Mouse (Mus musculus): ENCODE data around the gene Olfr980. TPM values are rescaled to one million over a fixed set of nuclear protein-coding genes. Genes with fewer than 3 reads are reported as not detected.
"Not testable (repeated sequence)": the region's sequence is repeated elsewhere in the genome, so short reads cannot be mapped to it uniquely, and the experiment has no call there.

Gene Olfr980
- polyA plus RNA-seq (2015; fragmentation: Nextera tagmentation; extraction: Ambion mirVana) = not detected in 2 replicates

- H3K4me3 ChIP-seq = no peak within 1 kb of the TSS
- H3K27me3 ChIP-seq = no peaks in the 10 kb centered on the region
- ATAC-seq (ENCODE audit: insufficient number of reproducible peaks, insufficient read depth, low FRiP score, low TSS enrichment, low read depth) = no peak
- no peak within 1 kb of the TSS for H3K9ac ChIP-seq
- H3K9me3 ChIP-seq = no peaks in the 10 kb centered on the region
- H3K36me3 ChIP-seq = no peaks in the 10 kb centered on the region
- WGBS = 89% methylated on average over 1 of the region's 1 CpGs
- H3K4me2 ChIP-seq = no peak within 1 kb of the TSS
- no peaks in the 10 kb centered on the region for H3K4me1 ChIP-seq
- no peak within 1 kb of the TSS for H3K27ac ChIP-seq
These were observed at the start of gene Olfr980 for GRCm38 (mm10) chr9:40009482-40009881. Gene Olfr980 (minus strand): TSS chr9:40009582.

GRCm38 (mm10) chr9:40050138-40050537 lies 40.8 kb upstream of the Olfr980 start:
- 90% methylated on average over 19 of the region's 19 CpGs for WGBS
- Histone ChIP-seq H3K4me2 (no peak overlapping the region), H3K36me3 (no peaks in the 10 kb centered on the region), H3K9ac (no peak overlapping the region), H3K4me3 (no peak overlapping the region), H3K4me1 (no peaks in the 10 kb centered on the region), H3K27ac (no peak overlapping the region), H3K27me3 (no peaks in the 10 kb centered on the region), H3K9me3 (no peaks in the 10 kb centered on the region)
- no peak for ATAC-seq (ENCODE audit: insufficient number of reproducible peaks, insufficient read depth, low FRiP score, low TSS enrichment, low read depth)

GRCm38 (mm10) chr9:40021164-40021563 lies 11.8 kb upstream of the Olfr980 start, which contains the start of gene Olfr981:
Gene Olfr981 (plus strand): TSS chr9:40021464.
- H3K9me3 ChIP-seq = no peaks in the 10 kb centered on the region
- no peak for ATAC-seq (ENCODE audit: insufficient number of reproducible peaks, insufficient read depth, low FRiP score, low TSS enrichment, low read depth)
- no peak within 1 kb of the TSS for H3K9ac ChIP-seq
- no peaks in the 10 kb centered on the region for H3K27me3 ChIP-seq
- no peak within 1 kb of the TSS for H3K27ac ChIP-seq
- WGBS = 51% methylated on average over 2 of the region's 2 CpGs
- H3K36me3 ChIP-seq = no peaks in the 10 kb centered on the region
- H3K4me2 ChIP-seq = no peak within 1 kb of the TSS
- no peak within 1 kb of the TSS for H3K4me3 ChIP-seq
- no peaks in the 10 kb centered on the region for H3K4me1 ChIP-seq

- Histone ChIP-seq H3K4me2 (no peak within 1 kb of the TSS), H3K36me3 (no peaks in the 10 kb centered on the region), H3K4me3 (no peak within 1 kb of the TSS), H3K27ac (no peak within 1 kb of the TSS), H3K9me3 (no peaks in the 10 kb centered on the region), H3K27me3 (no peaks in the 10 kb centered on the region), H3K9ac (no peak within 1 kb of the TSS), H3K4me1 (no peaks in the 10 kb centered on the region)
- WGBS = 100% methylated on average over 1 of the region's 1 CpGs
- ATAC-seq (ENCODE audit: insufficient number of reproducible peaks, insufficient read depth, low FRiP score, low TSS enrichment, low read depth) = no peak
These were observed 6.0 kb downstream of the Olfr980 start, which contains the start of gene Olfr979 for GRCm38 (mm10) chr9:40003365-40003764. Gene Olfr979 (minus strand): TSS chr9:40003465.

GRCm38 (mm10) chr9:39991813-39992212 lies 17.6 kb downstream of the Olfr980 start, which contains the start of gene Olfr978:
Gene Olfr978 (plus strand): TSS chr9:39992113.
- no peak within 1 kb of the TSS for H3K27ac ChIP-seq
- no peak within 1 kb of the TSS for H3K4me3 ChIP-seq
- H3K9ac ChIP-seq = no peak within 1 kb of the TSS
- no peak within 1 kb of the TSS for H3K4me2 ChIP-seq
- H3K4me1 ChIP-seq = no peaks in the 10 kb centered on the region
- 59% methylated on average over 2 of the region's 2 CpGs for WGBS
- H3K9me3 ChIP-seq = no peaks in the 10 kb centered on the region
- H3K36me3 ChIP-seq = no peaks in the 10 kb centered on the region
- no peak for ATAC-seq (ENCODE audit: insufficient number of reproducible peaks, insufficient read depth, low FRiP score, low TSS enrichment, low read depth)
- H3K27me3 ChIP-seq = no peaks in the 10 kb centered on the region

- H3K4me1 ChIP-seq; H3K27me3 ChIP-seq; H3K9ac ChIP-seq; H3K4me2 ChIP-seq; H3K9me3 ChIP-seq; H3K4me3 ChIP-seq; ATAC-seq (ENCODE audit: insufficient number of reproducible peaks, insufficient read depth, low FRiP score, low TSS enrichment, low read depth); H3K27ac ChIP-seq; H3K36me3 ChIP-seq: not testable (repeated sequence)
- WGBS = 80% methylated on average over 1 of the region's 1 CpGs
These were observed 32.7 kb downstream of the Olfr980 start for GRCm38 (mm10) chr9:39976581-39977145.

GRCm38 (mm10) chr9:39961033-39961432 lies 48.3 kb downstream of the Olfr980 start, which contains the start of gene Olfr976:
Gene Olfr976 (minus strand): TSS chr9:39961133.
- not testable (repeated sequence) for H3K36me3 ChIP-seq; H3K4me3 ChIP-seq; H3K9ac ChIP-seq; H3K9me3 ChIP-seq; H3K27ac ChIP-seq; H3K4me1 ChIP-seq; H3K27me3 ChIP-seq; ATAC-seq (ENCODE audit: insufficient number of reproducible peaks, insufficient read depth, low FRiP score, low TSS enrichment, low read depth); H3K4me2 ChIP-seq
- 85% methylated on average over 6 of the region's 9 CpGs for WGBS

Other genes with a start within 250 kb of the Olfr980 start
- not detected in 2 replicates for gene Olfr968, start 226.3 kb downstream of the Olfr980 start, polyA plus RNA-seq (2015; fragmentation: Nextera tagmentation; extraction: Ambion mirVana)
- not detected in 2 replicates for gene Olfr969, start 218.6 kb downstream of the Olfr980 start, polyA plus RNA-seq (2015; fragmentation: Nextera tagmentation; extraction: Ambion mirVana)
- not detected in 2 replicates for gene Olfr970, start 200.7 kb downstream of the Olfr980 start, polyA plus RNA-seq (2015; fragmentation: Nextera tagmentation; extraction: Ambion mirVana)
- not detected in 2 replicates for gene Olfr971, start 172.7 kb downstream of the Olfr980 start, polyA plus RNA-seq (2015; fragmentation: Nextera tagmentation; extraction: Ambion mirVana)
- gene Olfr972, start 143.2 kb downstream of the Olfr980 start, polyA plus RNA-seq (2015; fragmentation: Nextera tagmentation; extraction: Ambion mirVana) = not detected in 2 replicates
- gene Olfr229, start 102.2 kb downstream of the Olfr980 start, polyA plus RNA-seq (2015; fragmentation: Nextera tagmentation; extraction: Ambion mirVana) = not detected in 2 replicates
- 0.25 TPM in 1 of 2 replicates, not detected in the other for gene Olfr974, start 72.1 kb downstream of the Olfr980 start, polyA plus RNA-seq (2015; fragmentation: Nextera tagmentation; extraction: Ambion mirVana)
- gene Olfr975, start 57.5 kb downstream of the Olfr980 start, polyA plus RNA-seq (2015; fragmentation: Nextera tagmentation; extraction: Ambion mirVana) = not detected in 2 replicates
- gene Olfr976, start 48.4 kb downstream of the Olfr980 start, polyA plus RNA-seq (2015; fragmentation: Nextera tagmentation; extraction: Ambion mirVana) = not detected in 2 replicates
- not detected in 2 replicates for gene Olfr978, start 17.5 kb downstream of the Olfr980 start, polyA plus RNA-seq (2015; fragmentation: Nextera tagmentation; extraction: Ambion mirVana)
- not detected in 2 replicates for gene Olfr979, start 6.1 kb downstream of the Olfr980 start, polyA plus RNA-seq (2015; fragmentation: Nextera tagmentation; extraction: Ambion mirVana)
- gene Olfr981, start 11.9 kb upstream of the Olfr980 start, polyA plus RNA-seq (2015; fragmentation: Nextera tagmentation; extraction: Ambion mirVana) = not detected in 2 replicates
- gene Olfr982, start 64.2 kb upstream of the Olfr980 start, polyA plus RNA-seq (2015; fragmentation: Nextera tagmentation; extraction: Ambion mirVana) = not detected in 2 replicates
- gene Olfr983, start 84.0 kb upstream of the Olfr980 start, polyA plus RNA-seq (2015; fragmentation: Nextera tagmentation; extraction: Ambion mirVana) = not detected in 2 replicates
- not detected in 2 replicates for gene Olfr984, start 104.6 kb upstream of the Olfr980 start, polyA plus RNA-seq (2015; fragmentation: Nextera tagmentation; extraction: Ambion mirVana)
- gene Olfr985, start 120.6 kb upstream of the Olfr980 start, polyA plus RNA-seq (2015; fragmentation: Nextera tagmentation; extraction: Ambion mirVana) = not detected in 2 replicates
- gene Tmem225, start 138.5 kb upstream of the Olfr980 start, polyA plus RNA-seq (2015; fragmentation: Nextera tagmentation; extraction: Ambion mirVana) = not detected in 2 replicates
- not detected in 2 replicates for gene Olfr986, start 171.3 kb upstream of the Olfr980 start, polyA plus RNA-seq (2015; fragmentation: Nextera tagmentation; extraction: Ambion mirVana)
- gene Zfp202, start 182.7 kb upstream of the Olfr980 start, polyA plus RNA-seq (2015; fragmentation: Nextera tagmentation; extraction: Ambion mirVana) = 6.9 and 8.1 TPM in 2 replicates